Mouse (Mus musculus): ENCODE measurements at regions not wholly inside any gene's neighbourhood (a gene's known extent, or its start where the extent isn't known, plus 50 kb on each side); places are given as distances from the start of the nearest gene placed in this dataset.

DNA sequence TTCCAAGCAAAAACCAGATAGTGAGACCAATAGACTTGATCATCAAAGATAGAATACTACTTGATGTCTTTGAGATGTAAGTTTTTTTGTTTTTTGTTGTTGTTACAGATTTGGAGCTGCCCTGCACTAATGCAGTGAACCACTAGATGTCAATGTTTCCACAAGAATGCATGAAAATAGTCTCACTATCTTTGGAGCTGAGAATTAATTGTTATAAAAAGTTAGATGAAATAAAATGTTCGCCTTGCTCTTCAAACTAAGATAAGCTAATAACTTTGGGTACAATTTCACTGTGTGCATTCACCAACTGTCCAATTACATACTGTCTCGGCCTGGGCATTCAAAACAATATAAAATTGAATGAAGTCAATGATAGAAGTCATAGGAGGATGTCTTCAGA is 223.2 kb upstream of the Agtr1b start:
- no peak for ATAC-seq (ENCODE audit: poor library complexity, severe bottlenecking)

DNA sequence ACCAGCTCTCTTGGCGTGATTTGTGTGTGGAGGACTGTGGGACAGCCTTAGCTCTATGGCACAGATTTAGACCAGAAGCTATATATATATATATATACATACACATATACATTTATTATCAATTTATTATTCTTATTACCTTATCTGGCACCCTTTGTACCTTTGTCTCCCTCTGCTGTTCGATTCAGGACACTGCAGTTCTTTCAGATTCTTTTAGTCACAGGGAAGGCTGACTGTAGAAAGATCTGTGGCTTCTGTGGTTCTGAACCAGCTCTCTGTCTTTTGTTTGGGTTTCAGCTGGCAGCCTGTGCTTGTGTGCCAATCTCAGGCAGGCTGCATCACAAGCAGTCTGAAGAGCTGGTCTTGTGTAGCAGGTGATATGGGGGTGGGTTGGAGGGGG is 184.6 kb upstream of the Agtr1b start:
- no peak for ATAC-seq (ENCODE audit: poor library complexity, severe bottlenecking)

DNA sequence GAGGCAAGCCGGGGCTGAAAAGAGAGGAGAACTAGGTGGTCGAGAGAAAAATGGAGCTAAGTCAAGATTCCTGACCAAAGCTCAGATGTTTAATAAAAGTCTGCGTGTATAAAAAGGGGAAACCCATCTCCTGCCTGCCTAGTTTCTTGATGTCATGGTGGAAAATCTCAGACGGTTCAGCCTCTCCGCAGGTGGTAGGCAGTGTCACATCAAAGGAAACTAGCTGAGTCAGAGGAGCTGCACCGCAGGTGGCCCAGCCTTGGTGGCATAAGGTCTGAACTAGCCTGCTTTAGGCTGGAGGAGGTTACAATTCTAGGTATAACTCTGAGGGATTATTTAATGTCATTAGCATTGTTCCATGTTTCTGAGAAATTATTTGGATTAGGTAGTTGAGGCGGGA is 177.0 kb upstream of the Agtr1b start:
- ATAC-seq (ENCODE audit: poor library complexity, severe bottlenecking), result no peak

DNA sequence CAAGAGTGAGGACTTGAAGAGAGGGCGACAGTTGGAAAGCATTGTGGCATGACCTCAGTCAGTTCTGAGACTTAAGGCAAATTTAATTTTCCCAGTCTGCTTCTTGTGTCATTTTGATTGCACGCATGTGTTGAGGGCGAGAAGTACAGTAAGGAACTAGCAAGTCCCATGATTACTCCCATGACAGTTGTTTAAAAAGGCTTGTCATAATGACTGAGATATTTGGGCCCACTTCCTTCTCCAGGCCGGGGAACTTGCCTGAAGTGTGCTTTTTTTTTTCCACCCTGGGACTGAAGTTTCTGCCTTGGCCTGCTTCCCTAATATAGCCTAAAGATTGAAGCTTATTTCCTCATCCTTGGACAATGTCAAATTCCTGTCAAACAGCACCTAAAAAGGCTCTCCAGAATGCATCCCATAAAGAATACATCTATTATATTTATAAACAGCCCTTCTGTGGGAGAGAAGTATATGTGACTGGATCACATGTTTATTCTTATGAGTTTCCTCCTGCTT is 171.6 kb upstream of the Agtr1b start:
- ATAC-seq (ENCODE audit: poor library complexity, severe bottlenecking), result no peak

DNA sequence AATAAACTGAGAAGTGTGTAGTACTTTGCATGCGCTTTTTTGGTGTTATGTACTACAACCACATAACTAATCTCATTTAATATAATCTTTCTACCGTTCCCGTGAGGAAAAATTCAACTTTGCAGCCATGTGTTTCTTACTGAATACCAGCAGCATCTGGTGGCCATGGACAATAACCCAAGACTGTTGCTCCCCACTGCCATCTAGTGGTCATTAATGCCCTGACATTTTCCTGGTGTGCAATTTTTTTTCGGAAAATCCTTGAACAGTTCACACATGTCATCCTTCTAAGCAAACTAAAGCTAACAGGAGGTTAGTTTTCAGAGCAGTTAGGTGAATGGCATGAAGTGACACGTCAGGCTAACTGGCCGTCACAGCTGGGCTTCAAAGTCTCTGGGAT is 153.8 kb upstream of the Agtr1b start:
- no peak for ATAC-seq (ENCODE audit: poor library complexity, severe bottlenecking)

DNA sequence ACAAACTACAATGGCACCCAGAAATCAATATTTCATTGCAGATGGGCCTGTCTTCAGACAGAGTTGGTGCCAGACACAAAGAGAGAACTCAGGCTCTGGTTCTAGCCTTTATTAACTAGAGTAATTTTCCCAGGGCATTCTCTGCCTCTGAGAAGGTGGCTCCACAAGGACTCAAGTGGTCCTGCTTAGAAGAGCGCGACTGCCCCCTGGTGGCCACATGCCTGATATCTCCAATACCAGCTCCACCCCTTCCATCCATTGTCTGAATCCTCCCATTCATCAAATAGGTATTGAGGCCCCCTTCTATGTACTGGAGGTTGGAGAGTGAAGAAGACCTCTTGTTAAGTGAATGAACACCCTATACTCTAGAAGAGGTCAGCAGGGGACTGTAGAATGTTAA is 142.2 kb upstream of the Agtr1b start:
- peak; percentile 64 for ATAC-seq (ENCODE audit: poor library complexity, severe bottlenecking)

DNA sequence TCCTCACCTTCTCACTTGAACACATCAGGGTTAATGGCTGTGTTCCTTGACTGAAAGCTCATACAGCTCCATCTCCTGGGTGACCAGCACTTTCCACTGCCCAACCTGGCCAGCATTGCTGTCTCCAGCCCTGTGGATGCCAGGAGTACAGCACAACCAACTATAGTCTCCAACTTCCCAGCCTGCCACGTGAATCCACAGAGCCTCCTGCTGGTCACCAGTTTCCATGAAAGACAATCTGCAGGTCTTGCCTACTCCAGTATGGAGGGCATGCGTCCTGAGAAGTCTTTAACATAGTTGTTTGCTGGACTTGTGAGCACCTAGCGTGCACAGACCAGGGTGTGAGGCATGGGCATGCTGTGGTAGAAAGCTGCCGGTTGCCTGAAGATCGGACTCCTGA is 138.6 kb upstream of the Agtr1b start:
- no peak for ATAC-seq (ENCODE audit: poor library complexity, severe bottlenecking)
